Mouse (Mus musculus): Measurements from ENCODE around the gene Grid1. TPM values are rescaled to one million over a fixed set of nuclear protein-coding genes. Genes with fewer than 3 reads are reported as not detected.

Gene Grid1
- polyA plus RNA-seq, 1 experiment from 2014 or later: 0.25 TPM

GRCm38 (mm10) chr14:35404249-35404908, 584.5 kb downstream of the Grid1 start:
- Histone ChIP-seq H3K27ac (ENCODE audit: low read depth, low read length) (no peak overlapping the region), H3K4me3 (ENCODE audit: low read depth, low read length) (no peak overlapping the region), H3K9ac (ENCODE audit: low read depth, low read length) (no peak overlapping the region), H3K36me3 (ENCODE audit: control insufficient read depth, insufficient read depth, low read length) (no peaks in the 10 kb centered on the region), H3K9me3 (ENCODE audit: control insufficient read depth, low read length) (no peaks in the 10 kb centered on the region), H3K4me2 (no peak overlapping the region), H3K27me3 (replicated peaks; ENCODE audit: control insufficient read depth, insufficient read depth, low read length) (no peaks in the 10 kb centered on the region), H3K4me1 (replicated peaks; ENCODE audit: control insufficient read depth, insufficient read depth, low read length) (no peaks in the 10 kb centered on the region)
- DNase-seq (ENCODE audit: low spot score) (no peak), ATAC-seq (replicated peaks; ENCODE audit: low FRiP score) (no peak)
- WGBS: 79% methylated on average over 3 of the region's 3 CpGs

- Histone ChIP-seq H3K4me3 (ENCODE audit: low read depth, low read length) (no peak overlapping the region), H3K4me2 (no peak overlapping the region), H3K9me3 (ENCODE audit: control insufficient read depth, low read length) (no peaks in the 10 kb centered on the region), H3K27me3 (replicated peaks; ENCODE audit: control insufficient read depth, insufficient read depth, low read length) (no peaks in the 10 kb centered on the region), H3K27ac (ENCODE audit: low read depth, low read length) (no peak overlapping the region), H3K4me1 (replicated peaks; ENCODE audit: control insufficient read depth, insufficient read depth, low read length) (no peaks in the 10 kb centered on the region), H3K36me3 (ENCODE audit: control insufficient read depth, insufficient read depth, low read length) (no peaks in the 10 kb centered on the region), H3K9ac (ENCODE audit: low read depth, low read length) (no peak overlapping the region)
- no peak for ATAC-seq (replicated peaks; ENCODE audit: low FRiP score)
- WGBS: 74% methylated on average over 2 of the region's 2 CpGs
- DNase-seq (ENCODE audit: low spot score): no peak
Measured at GRCm38 (mm10) chr14:35430259-35430658, 610.4 kb downstream of the Grid1 start.

GRCm38 (mm10) chr14:35453702-35454101, 633.8 kb downstream of the Grid1 start:
- H3K9me3 ChIP-seq (ENCODE audit: control insufficient read depth, low read length): no peaks in the 10 kb centered on the region
- H3K36me3 ChIP-seq (ENCODE audit: control insufficient read depth, insufficient read depth, low read length): no peaks in the 10 kb centered on the region
- no peak overlapping the region for H3K4me2 ChIP-seq
- H3K27ac ChIP-seq (ENCODE audit: low read depth, low read length): no peak overlapping the region
- H3K4me1 ChIP-seq (replicated peaks; ENCODE audit: control insufficient read depth, insufficient read depth, low read length): no peaks in the 10 kb centered on the region
- H3K9ac ChIP-seq (ENCODE audit: low read depth, low read length): no peak overlapping the region
- DNase-seq (ENCODE audit: low spot score) (no peak), ATAC-seq (replicated peaks; ENCODE audit: low FRiP score) (no peak)
- H3K27me3 ChIP-seq (replicated peaks; ENCODE audit: control insufficient read depth, insufficient read depth, low read length): no peaks in the 10 kb centered on the region
- WGBS: 90% methylated on average over 7 of the region's 7 CpGs
- H3K4me3 ChIP-seq (ENCODE audit: low read depth, low read length): no peak overlapping the region

GRCm38 (mm10) chr14:35468254-35468653, 648.3 kb downstream of the Grid1 start:
- 71% methylated on average over 6 of the region's 6 CpGs for WGBS
- H3K4me3 ChIP-seq (ENCODE audit: low read depth, low read length): no peak overlapping the region
- H3K9ac ChIP-seq (ENCODE audit: low read depth, low read length): no peak overlapping the region
- no peak overlapping the region for H3K4me2 ChIP-seq
- DNase-seq (ENCODE audit: low spot score) (no peak), ATAC-seq (replicated peaks; ENCODE audit: low FRiP score) (no peak)
- H3K4me1 ChIP-seq (replicated peaks; ENCODE audit: control insufficient read depth, insufficient read depth, low read length): no peaks in the 10 kb centered on the region
- H3K9me3 ChIP-seq (ENCODE audit: control insufficient read depth, low read length): no peaks in the 10 kb centered on the region
- no peak overlapping the region for H3K27ac ChIP-seq (ENCODE audit: low read depth, low read length)
- no peaks in the 10 kb centered on the region for H3K27me3 ChIP-seq (replicated peaks; ENCODE audit: control insufficient read depth, insufficient read depth, low read length)
- no peaks in the 10 kb centered on the region for H3K36me3 ChIP-seq (ENCODE audit: control insufficient read depth, insufficient read depth, low read length)

GRCm38 (mm10) chr14:35486017-35486416, 666.1 kb downstream of the Grid1 start:
- Histone ChIP-seq H3K4me3 (ENCODE audit: low read depth, low read length) (no peak overlapping the region), H3K4me1 (replicated peaks; ENCODE audit: control insufficient read depth, insufficient read depth, low read length) (no peaks in the 10 kb centered on the region), H3K36me3 (ENCODE audit: control insufficient read depth, insufficient read depth, low read length) (no peaks in the 10 kb centered on the region), H3K27ac (ENCODE audit: low read depth, low read length) (no peak overlapping the region), H3K27me3 (replicated peaks; ENCODE audit: control insufficient read depth, insufficient read depth, low read length) (no peaks in the 10 kb centered on the region), H3K9ac (ENCODE audit: low read depth, low read length) (no peak overlapping the region), H3K4me2 (no peak overlapping the region), H3K9me3 (ENCODE audit: control insufficient read depth, low read length) (no peaks in the 10 kb centered on the region)
- WGBS: 74% methylated on average over 2 of the region's 2 CpGs
- ATAC-seq (replicated peaks; ENCODE audit: low FRiP score): no peak
- no peak for DNase-seq (ENCODE audit: low spot score)

- no peaks in the 10 kb centered on the region for H3K27me3 ChIP-seq (replicated peaks; ENCODE audit: control insufficient read depth, insufficient read depth, low read length)
- H3K9ac ChIP-seq (ENCODE audit: low read depth, low read length): no peak overlapping the region
- no peak overlapping the region for H3K27ac ChIP-seq (ENCODE audit: low read depth, low read length)
- ATAC-seq (replicated peaks; ENCODE audit: low FRiP score) (no peak), DNase-seq (ENCODE audit: low spot score) (no peak)
- H3K4me1 ChIP-seq (replicated peaks; ENCODE audit: control insufficient read depth, insufficient read depth, low read length): no peaks in the 10 kb centered on the region
- H3K4me2 ChIP-seq: no peak overlapping the region
- no peak overlapping the region for H3K4me3 ChIP-seq (ENCODE audit: low read depth, low read length)
- WGBS: 52% methylated on average over 4 of the region's 5 CpGs
- H3K36me3 ChIP-seq (ENCODE audit: control insufficient read depth, insufficient read depth, low read length): no peaks in the 10 kb centered on the region
- no peaks in the 10 kb centered on the region for H3K9me3 ChIP-seq (ENCODE audit: control insufficient read depth, low read length)
Measured at GRCm38 (mm10) chr14:35502324-35502723, 682.4 kb downstream of the Grid1 start.

GRCm38 (mm10) chr14:35519402-35519801, 699.5 kb downstream of the Grid1 start:
- H3K4me3 ChIP-seq (ENCODE audit: low read depth, low read length): no peak overlapping the region
- no peak for ATAC-seq (replicated peaks; ENCODE audit: low FRiP score)
- H3K27ac ChIP-seq (ENCODE audit: low read depth, low read length): no peak overlapping the region
- no peaks in the 10 kb centered on the region for H3K36me3 ChIP-seq (ENCODE audit: control insufficient read depth, insufficient read depth, low read length)
- no peak overlapping the region for H3K9ac ChIP-seq (ENCODE audit: low read depth, low read length)
- no peak for DNase-seq (ENCODE audit: low spot score)
- H3K4me1 ChIP-seq (replicated peaks; ENCODE audit: control insufficient read depth, insufficient read depth, low read length): no peaks in the 10 kb centered on the region
- H3K9me3 ChIP-seq (ENCODE audit: control insufficient read depth, low read length): no peaks in the 10 kb centered on the region
- no peaks in the 10 kb centered on the region for H3K27me3 ChIP-seq (replicated peaks; ENCODE audit: control insufficient read depth, insufficient read depth, low read length)
- H3K4me2 ChIP-seq: no peak overlapping the region

- no peaks in the 10 kb centered on the region for H3K36me3 ChIP-seq (ENCODE audit: control insufficient read depth, insufficient read depth, low read length)
- no peaks in the 10 kb centered on the region for H3K4me1 ChIP-seq (replicated peaks; ENCODE audit: control insufficient read depth, insufficient read depth, low read length)
- H3K27ac ChIP-seq (ENCODE audit: low read depth, low read length): no peak overlapping the region
- 75% methylated on average over 3 of the region's 3 CpGs for WGBS
- DNase-seq (ENCODE audit: low spot score) (no peak), ATAC-seq (replicated peaks; ENCODE audit: low FRiP score) (no peak)
- H3K9ac ChIP-seq (ENCODE audit: low read depth, low read length): no peak overlapping the region
- no peak overlapping the region for H3K4me2 ChIP-seq
- H3K4me3 ChIP-seq (ENCODE audit: low read depth, low read length): no peak overlapping the region
- H3K27me3 ChIP-seq (replicated peaks; ENCODE audit: control insufficient read depth, insufficient read depth, low read length): no peaks in the 10 kb centered on the region
- no peaks in the 10 kb centered on the region for H3K9me3 ChIP-seq (ENCODE audit: control insufficient read depth, low read length)
Measured at GRCm38 (mm10) chr14:35538835-35539234, 718.9 kb downstream of the Grid1 start.

- DNase-seq (ENCODE audit: low spot score): no peak
Measured at GRCm38 (mm10) chr14:35541254-35541991, 721.5 kb downstream of the Grid1 start.

More at GRCm38 (mm10) chr14:35541254-35541991, 721.5 kb downstream of the Grid1 start:
- Histone ChIP-seq H3K4me1 (replicated peaks; ENCODE audit: control insufficient read depth, insufficient read depth, low read length) (no peaks in the 10 kb centered on the region), H3K36me3 (ENCODE audit: control insufficient read depth, insufficient read depth, low read length) (no peaks in the 10 kb centered on the region), H3K9me3 (ENCODE audit: control insufficient read depth, low read length) (no peaks in the 10 kb centered on the region), H3K4me3 (ENCODE audit: low read depth, low read length) (no peak overlapping the region), H3K9ac (ENCODE audit: low read depth, low read length) (no peak overlapping the region), H3K27me3 (replicated peaks; ENCODE audit: control insufficient read depth, insufficient read depth, low read length) (no peaks in the 10 kb centered on the region), H3K4me2 (no peak overlapping the region), H3K27ac (ENCODE audit: low read depth, low read length) (no peak overlapping the region)
- 69% methylated on average over 4 of the region's 4 CpGs for WGBS
- ATAC-seq (replicated peaks; ENCODE audit: low FRiP score): no peak
